Mouse (Mus musculus): Measurements from ENCODE around the gene Slc12a4. TPM values are rescaled to one million over a fixed set of nuclear protein-coding genes. Genes with fewer than 3 reads are reported as not detected.
A peak's percentile ranks its signal among the peaks of the same experiment; 100 is the strongest.
"Not testable (repeated sequence)": the region's sequence is repeated elsewhere in the genome, so short reads cannot be mapped to it uniquely, and the experiment has no call there.

The Slc12a4 gene
- polyA plus RNA-seq, 1 experiment, result 36.1 TPM

- WGBS, result 45% methylated on average over 11 of the region's 11 CpGs
- peak in 1 of 2 experiments; percentile 36 for DNase-seq
- H3K27me3 ChIP-seq (ENCODE audit: control insufficient read depth, insufficient read depth, low read length), result no peaks in the 10 kb centered on the region
- no peak overlapping the region for H3K4me3 ChIP-seq (replicated peaks; ENCODE audit: insufficient read depth, low read depth, low read length)
- TF ChIP-seq CTCF (IDR thresholded peaks at IDR 0.05; ENCODE audit: borderline replicate concordance, insufficient read depth, low read depth, low read length), result no peak
- TF ChIP-seq POLR2A (IDR thresholded peaks at IDR 0.05; ENCODE audit: borderline replicate concordance, insufficient read depth, low read length), result no peak
- no peak overlapping the region for H3K27ac ChIP-seq (ENCODE audit: insufficient read depth, low read length)
- H3K4me1 ChIP-seq (ENCODE audit: control insufficient read depth, insufficient read depth, low read length), result 0 out of 2 replicates have a peak, but pooled peaks cover 6% of the 10 kb centered on the region
Observed at GRCm38 (mm10) chr8:105988546-105988945, 22.6 kb upstream of the Slc12a4 start.

- WGBS, result 67% methylated on average over 11 of the region's 11 CpGs
- not testable (repeated sequence) for H3K4me3 ChIP-seq (replicated peaks; ENCODE audit: insufficient read depth, low read depth, low read length); H3K27me3 ChIP-seq (ENCODE audit: control insufficient read depth, insufficient read depth, low read length); DNase-seq; H3K4me1 ChIP-seq (ENCODE audit: control insufficient read depth, insufficient read depth, low read length); H3K27ac ChIP-seq (ENCODE audit: insufficient read depth, low read length)
Observed at GRCm38 (mm10) chr8:105983406-105983805, 17.5 kb upstream of the Slc12a4 start.

- no peaks in the 10 kb centered on the region for H3K4me1 ChIP-seq (ENCODE audit: control insufficient read depth, insufficient read depth, low read length)
- DNase-seq, result no peak
- 87% methylated on average over 1 of the region's 1 CpGs for WGBS
Observed at GRCm38 (mm10) chr8:105981146-105981545, 15.2 kb upstream of the Slc12a4 start.

GRCm38 (mm10) chr8:105979325-105979724 is 13.4 kb upstream of the Slc12a4 start, which contains the start of gene Dpep3:
Gene Dpep3 (minus strand): TSS chr8:105979429.
- DNase-seq, result no peak
- no peak within 1 kb of the TSS for H3K27ac ChIP-seq (ENCODE audit: insufficient read depth, low read length)
- TF ChIP-seq CTCF (IDR thresholded peaks at IDR 0.05; ENCODE audit: borderline replicate concordance, insufficient read depth, low read depth, low read length) (no peak), POLR2A (IDR thresholded peaks at IDR 0.05; ENCODE audit: borderline replicate concordance, insufficient read depth, low read length) (no peak)
- H3K4me1 ChIP-seq (ENCODE audit: control insufficient read depth, insufficient read depth, low read length), result no peaks in the 10 kb centered on the region
- no peaks in the 10 kb centered on the region for H3K27me3 ChIP-seq (ENCODE audit: control insufficient read depth, insufficient read depth, low read length)
- 88% methylated on average over 15 of the region's 15 CpGs for WGBS
- H3K4me3 ChIP-seq (replicated peaks; ENCODE audit: insufficient read depth, low read depth, low read length), result no peak within 1 kb of the TSS

More at GRCm38 (mm10) chr8:105981146-105981545, 15.2 kb upstream of the Slc12a4 start:
- TF ChIP-seq CTCF (IDR thresholded peaks at IDR 0.05; ENCODE audit: borderline replicate concordance, insufficient read depth, low read depth, low read length) (no peak), POLR2A (IDR thresholded peaks at IDR 0.05; ENCODE audit: borderline replicate concordance, insufficient read depth, low read length) (no peak)
- Histone ChIP-seq H3K4me3 (replicated peaks; ENCODE audit: insufficient read depth, low read depth, low read length) (no peak overlapping the region), H3K27me3 (ENCODE audit: control insufficient read depth, insufficient read depth, low read length) (no peaks in the 10 kb centered on the region), H3K27ac (ENCODE audit: insufficient read depth, low read length) (no peak overlapping the region)

- TF ChIP-seq CTCF (IDR thresholded peaks at IDR 0.05; ENCODE audit: borderline replicate concordance, insufficient read depth, low read depth, low read length), result no peak
- no peak for TF ChIP-seq POLR2A (IDR thresholded peaks at IDR 0.05; ENCODE audit: borderline replicate concordance, insufficient read depth, low read length)
- H3K27me3 ChIP-seq (ENCODE audit: control insufficient read depth, insufficient read depth, low read length), result no peaks in the 10 kb centered on the region
- no peak overlapping the region for H3K27ac ChIP-seq (ENCODE audit: insufficient read depth, low read length)
- H3K4me3 ChIP-seq (replicated peaks; ENCODE audit: insufficient read depth, low read depth, low read length), result no peak overlapping the region
- 62% methylated on average over 7 of the region's 7 CpGs for WGBS
- no peak for DNase-seq
- H3K4me1 ChIP-seq (ENCODE audit: control insufficient read depth, insufficient read depth, low read length), result no peaks in the 10 kb centered on the region
Observed at GRCm38 (mm10) chr8:105975363-105975762, 9.5 kb upstream of the Slc12a4 start.

GRCm38 (mm10) chr8:105971019-105971720 is 5.3 kb upstream of the Slc12a4 start:
- WGBS, result 74% methylated on average over 8 of the region's 8 CpGs
- TF ChIP-seq CTCF (IDR thresholded peaks at IDR 0.05; ENCODE audit: borderline replicate concordance, insufficient read depth, low read depth, low read length), result no peak
- TF ChIP-seq POLR2A (IDR thresholded peaks at IDR 0.05; ENCODE audit: borderline replicate concordance, insufficient read depth, low read length), result no peak
- no peak for DNase-seq

GRCm38 (mm10) chr8:105969367-105969766 is 3.5 kb upstream of the Slc12a4 start:
- TF ChIP-seq CTCF (IDR thresholded peaks at IDR 0.05; ENCODE audit: borderline replicate concordance, insufficient read depth, low read depth, low read length), result no peak
- no peak for TF ChIP-seq POLR2A (IDR thresholded peaks at IDR 0.05; ENCODE audit: borderline replicate concordance, insufficient read depth, low read length)
- Histone ChIP-seq H3K27ac (ENCODE audit: insufficient read depth, low read length) (no peak overlapping the region), H3K4me1 (ENCODE audit: control insufficient read depth, insufficient read depth, low read length) (peaks cover 3% of the 10 kb centered on the region; the same call in 1 of the 2 replicates), H3K27me3 (ENCODE audit: control insufficient read depth, insufficient read depth, low read length) (peaks cover 4% of the 10 kb centered on the region; the same call in 1 of the 2 replicates), H3K4me3 (replicated peaks; ENCODE audit: insufficient read depth, low read depth, low read length) (no peak overlapping the region)
- DNase-seq, result no peak
- WGBS, result 69% methylated on average over 1 of the region's 1 CpGs

More at GRCm38 (mm10) chr8:105971019-105971720, 5.3 kb upstream of the Slc12a4 start:
- Histone ChIP-seq H3K27me3 (ENCODE audit: control insufficient read depth, insufficient read depth, low read length) (no peaks in the 10 kb centered on the region; the same call in 1 of the 2 replicates), H3K27ac (ENCODE audit: insufficient read depth, low read length) (no peak overlapping the region), H3K4me3 (replicated peaks; ENCODE audit: insufficient read depth, low read depth, low read length) (no peak overlapping the region), H3K4me1 (ENCODE audit: control insufficient read depth, insufficient read depth, low read length) (peaks cover 3% of the 10 kb centered on the region; the same call in 1 of the 2 replicates)

GRCm38 (mm10) chr8:105966692-105967311 is 905 bp upstream of the Slc12a4 start:
- Histone ChIP-seq H3K4me1 (ENCODE audit: control insufficient read depth, insufficient read depth, low read length) (peaks cover 3% of the 10 kb centered on the region; the same call in 1 of the 2 replicates), H3K4me3 (replicated peaks; ENCODE audit: insufficient read depth, low read depth, low read length) (no peak overlapping the region), H3K27ac (ENCODE audit: insufficient read depth, low read length) (no peak overlapping the region), H3K27me3 (ENCODE audit: control insufficient read depth, insufficient read depth, low read length) (peaks cover 4% of the 10 kb centered on the region; the same call in 1 of the 2 replicates)
- TF ChIP-seq CTCF (IDR thresholded peaks at IDR 0.05; ENCODE audit: borderline replicate concordance, insufficient read depth, low read depth, low read length) (no peak), POLR2A (IDR thresholded peaks at IDR 0.05; ENCODE audit: borderline replicate concordance, insufficient read depth, low read length) (no peak)
- 17% methylated on average over 19 of the region's 19 CpGs for WGBS
- no peak for DNase-seq

Measured in cerebellum, adult 2 months (tissue).